Mouse (Mus musculus) MEL (cell line): ENCODE results near the gene Exoc3l.

Source experiments
- CTCF ChIP-seq, 3 experiments: IDR thresholded peaks in 2 of 3; conservative IDR thresholded peaks in 1 of 3; 2 replicates each; pipeline ENCODE4 v1.5.1; 2011 to 2012; ENCODE audit warnings: low read length in 3 of 3, low read depth in 2 of 3, mild to moderate bottlenecking in 2 of 3, improper control_type of control experiment in 1 of 3, inconsistent platforms in 1 of 3, mixed read lengths in 1 of 3, moderate library complexity in 1 of 3; ENCODE audit not compliant: control insufficient read depth in 1 of 3, insufficient read depth in 1 of 3, poor library complexity in 1 of 3, severe bottlenecking in 1 of 3
- POLR2A ChIP-seq, 2 experiments: IDR thresholded peaks; 2 replicates each; pipeline ENCODE4 v1.6.1; 2011 to 2012; ENCODE audit warnings: low read length in 2 of 2, mild to moderate bottlenecking in 2 of 2, control low read depth in 1 of 2, improper control_type of control experiment in 1 of 2, low read depth in 1 of 2, moderate library complexity in 1 of 2; ENCODE audit not compliant: control insufficient read depth in 1 of 2, insufficient read depth in 1 of 2, poor library complexity in 1 of 2
- RCOR1 ChIP-seq: IDR thresholded peaks from 2 replicates; pipeline ENCODE4 v1.6.1; 2012; ENCODE audit warnings: low read depth, mild to moderate bottlenecking, inconsistent platforms, low read length, improper control_type of control experiment
- TBP ChIP-seq: IDR thresholded peaks from 2 replicates; pipeline ENCODE4 v1.8.0; 2011; ENCODE audit warnings: low read depth, low read length, improper control_type of control experiment
- USF1 ChIP-seq: IDR thresholded peaks from 2 replicates; pipeline ENCODE4 v1.6.1; 2014; ENCODE audit warnings: low read depth, mild to moderate bottlenecking, inconsistent platforms, low read length, improper control_type of control experiment, moderate library complexity

GRCm38 (mm10) chr8:105275387-105275786 lies 20.5 kb downstream of the Exoc3l start:
- TF ChIP-seq POLR2A (IDR thresholded peaks at IDR 0.05; ENCODE audit: control insufficient read depth in 1 of 2, insufficient read depth in 1 of 2, low read depth in 1 of 2, low read length in 2 of 2, poor library complexity in 1 of 2): no peak
- no peak for TF ChIP-seq CTCF (IDR thresholded peaks at IDR 0.05 in 2 of 3, conservative IDR thresholded peaks at IDR 0.05 in 1 of 3; ENCODE audit: control insufficient read depth in 1 of 3, insufficient read depth in 1 of 3, low read depth in 2 of 3, low read length in 3 of 3, poor library complexity in 1 of 3, severe bottlenecking in 1 of 3)
- no peak for TF ChIP-seq TBP
- TF ChIP-seq RCOR1: no peak
- no peak for TF ChIP-seq USF1
